Mouse (Mus musculus) cerebellum, adult 2 months (tissue): ENCODE results near the gene Myo10.

ENCODE experiments used
- CTCF ChIP-seq: fragments of 200-500 bp; IDR thresholded peaks from 2 replicates; pipeline ENCODE4 v1.5.1; 2011; ENCODE audit warnings: low read depth, mild to moderate bottlenecking, control low read depth, low read length, moderate library complexity, borderline replicate concordance; ENCODE audit not compliant: insufficient read depth
- POLR2A ChIP-seq: fragments of 200-500 bp; IDR thresholded peaks from 2 replicates; pipeline ENCODE4 v1.6.1; 2011; ENCODE audit warnings: low read length, control low read depth, borderline replicate concordance; ENCODE audit not compliant: insufficient read depth

- TF ChIP-seq POLR2A (no peak), CTCF (no peak)
These were observed 11.5 kb downstream of the Myo10 start for GRCm38 (mm10) chr15:25633674-25634340.
